In the genomic region with DNA sequence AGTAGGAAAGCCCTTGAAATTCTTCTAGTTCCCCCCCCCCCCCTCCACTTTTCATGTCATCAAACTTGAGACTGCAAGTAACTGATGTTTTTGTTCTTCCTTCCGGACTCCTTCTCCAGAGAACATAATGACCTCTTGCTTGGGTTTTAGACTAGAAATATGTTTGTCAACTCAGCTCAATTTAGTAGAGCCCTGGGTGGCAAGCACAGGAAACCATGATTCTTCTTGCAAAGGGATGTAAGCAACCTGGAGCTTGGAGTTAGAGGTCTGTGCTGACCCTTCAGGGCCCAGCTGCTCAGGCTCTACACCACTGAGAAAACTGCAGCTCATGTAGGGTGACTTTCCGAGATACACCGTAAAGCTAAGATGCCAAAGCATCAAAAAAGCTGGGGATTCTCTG, we compare ENCODE assay signal across 26 mouse cellular contexts.
DNase-seq lines count a peak whose midpoint lies in the region; ATAC-seq and TF ChIP-seq lines count a peak whose summit lies in the region.
"Had no signal": no experiment of that assay in that cellular context is flagged by ENCODE, and none has a peak within 500 bp of the region (broad histone marks: within the 10 kb centered on the region; RNA-seq: fewer than 3 reads in every experiment).

No protein-coding gene starts in this region.

- TF ChIP-seq POLR2A in kidney, adult 2 months (IDR thresholded peaks at IDR 0.05; ENCODE audit: low read depth, low read length): no peak

- no peaks in the 10 kb centered on the region for H3K27me3 ChIP-seq in kidney, adult 2 months (replicated peaks; ENCODE audit: control insufficient read depth, insufficient read depth, low read length)
- H3K27me3 ChIP-seq in kidney, embryonic 15.5 days: no peaks in the 10 kb centered on the region
- H3K27me3 ChIP-seq: CH12.LX; forebrain, embryonic 15.5 days; heart, embryonic 13.5 days had no signal

- no peaks in the 10 kb centered on the region for H3K36me3 ChIP-seq in kidney, adult 2 months (ENCODE audit: control insufficient read depth, insufficient read depth, low read length)
- H3K36me3 ChIP-seq in kidney, embryonic 15.5 days: no peaks in the 10 kb centered on the region
- H3K36me3 ChIP-seq: forebrain, embryonic 12.5 days; forebrain, embryonic 15.5 days; G1E; heart, embryonic 10.5 days; heart, embryonic 13.5 days had no signal

- no peak; the same call in 1 of the 2 replicates for ATAC-seq in kidney, embryonic 15.5 days (replicated peaks; ENCODE audit: low FRiP score)
- ATAC-seq in megakaryocyte, adult 5-6 weeks (ENCODE audit: poor library complexity, severe bottlenecking): no peak
- ATAC-seq: forebrain, embryonic 15.5 days; hindbrain, postnatal 0 days; inflammation-experienced regulatory T-cells, adult 6 months had no signal

- H3K9me3 ChIP-seq in kidney, embryonic 15.5 days (replicated peaks): no peaks in the 10 kb centered on the region
- H3K9me3 ChIP-seq: forebrain, embryonic 12.5 days; forebrain, embryonic 15.5 days; G1E; heart, embryonic 10.5 days; heart, embryonic 13.5 days had no signal

- H3K27ac ChIP-seq in kidney, adult 2 months (ENCODE audit: insufficient read depth, low read depth, low read length): no peak overlapping the region; the same call in 1 of the 2 replicates
- H3K27ac ChIP-seq in kidney, embryonic 15.5 days: no peak overlapping the region
- H3K27ac ChIP-seq: forebrain, embryonic 12.5 days; forebrain, embryonic 15.5 days; heart, adult 2 months; heart, embryonic 10.5 days; heart, embryonic 13.5 days; hindbrain, embryonic 14.5 days; hindbrain, postnatal 0 days had no signal

- DNase-seq in adrenal gland, postnatal 14 days: peak; percentile 14
- DNase-seq in adrenal gland, postnatal 10 days: no peak
- DNase-seq in kidney, adult 2 months: peak; percentile 67
- DNase-seq in kidney, postnatal 10 days: peak; percentile 16
- DNase-seq in cerebellum, adult 9-10 months: no peak
- DNase-seq: adrenal gland, postnatal 25 days; B cell, adult 2 months; cerebellum, adult 11-12 months; cerebellum, adult 8-10 months; cerebellum, postnatal 14 days; gastrocnemius, postnatal 10 days; gastrocnemius, postnatal 36 days; heart, adult 2 months; heart, postnatal 14 days; heart, postnatal 4 days had no signal

- no peak for TF ChIP-seq CTCF in kidney, adult 2 months (conservative IDR thresholded peaks at IDR 0.05; ENCODE audit: insufficient read depth, insufficient read length, low read depth, low read length)

- H3K4me2 ChIP-seq in kidney, embryonic 15.5 days: no peak overlapping the region
- H3K4me2 ChIP-seq: forebrain, embryonic 12.5 days; forebrain, embryonic 15.5 days; heart, embryonic 13.5 days; hindbrain, embryonic 14.5 days had no signal

- no peak overlapping the region for H3K9ac ChIP-seq in kidney, embryonic 15.5 days
- H3K9ac ChIP-seq: forebrain, embryonic 12.5 days; forebrain, embryonic 15.5 days; heart, embryonic 13.5 days; hindbrain, embryonic 14.5 days had no signal

- WGBS in kidney, adult 2 months: 71% methylated on average over 3 of the region's 3 CpGs
- 69% methylated on average over 3 of the region's 3 CpGs for WGBS in kidney, embryonic 15.5 days

- no peak overlapping the region for H3K4me3 ChIP-seq in kidney, adult 2 months (ENCODE audit: insufficient read depth, low read depth, low read length)
- no peak overlapping the region for H3K4me3 ChIP-seq in kidney, embryonic 15.5 days (replicated peaks)
- H3K4me3 ChIP-seq: forebrain, embryonic 12.5 days; forebrain, embryonic 15.5 days; heart, adult 2 months; heart, embryonic 10.5 days; heart, embryonic 13.5 days had no signal

- no peaks in the 10 kb centered on the region for H3K4me1 ChIP-seq in kidney, adult 2 months (ENCODE audit: control insufficient read depth, insufficient read depth, low read length)
- 0 out of 2 replicates have a peak, but pooled peaks cover 7% of the 10 kb centered on the region for H3K4me1 ChIP-seq in kidney, embryonic 15.5 days
- H3K4me1 ChIP-seq: forebrain, embryonic 12.5 days; forebrain, embryonic 15.5 days had no signal

Comparison
In these comparisons a context has a peak if more than half of its experiments do, and no peak if none do; other contexts are left out.
1. DNase-seq: peak in adrenal gland, postnatal 14 days (single experiment), kidney, adult 2 months (single experiment) and kidney, postnatal 10 days (single experiment); none in adrenal gland, postnatal 10 days (single experiment) and cerebellum, adult 9-10 months (single experiment).